Mouse (Mus musculus) hindbrain, embryonic 10.5 days (tissue): ENCODE measurements around the gene Aspg. TPM values are rescaled to one million over a fixed set of nuclear protein-coding genes. Genes with fewer than 3 reads are reported as not detected.

ENCODE experiments used
- DNase-seq: peaks from one replicate; pipeline ENCODE4 v3.0.0-alpha.2; 2017; ENCODE audit warnings: low spot score
- H3K27ac ChIP-seq: fragments of 300-500 bp; sonication (generic); 2 replicates; pipeline ENCODE4 v1.5.1; 2016; ENCODE audit warnings: mild to moderate bottlenecking, moderate library complexity
- H3K27me3 ChIP-seq: fragments of 300-500 bp; sonication (generic); 2 replicates; pipeline ENCODE4 v1.6.1; 2016; ENCODE audit warnings: mild to moderate bottlenecking; ENCODE audit not compliant: poor library complexity, insufficient read depth, severe bottlenecking
- H3K36me3 ChIP-seq: fragments of 300-500 bp; sonication (generic); 2 replicates; pipeline ENCODE4 v1.6.1; 2016; ENCODE audit warnings: mild to moderate bottlenecking, moderate library complexity
- H3K4me1 ChIP-seq: fragments of 300-500 bp; sonication (generic); replicated peaks from 2 replicates; pipeline ENCODE4 v1.6.1; 2016; ENCODE audit warnings: mild to moderate bottlenecking
- H3K4me3 ChIP-seq: fragments of 300-500 bp; sonication (generic); 2 replicates; pipeline ENCODE4 v1.5.1; 2016; ENCODE audit warnings: mild to moderate bottlenecking, moderate library complexity
- H3K9me3 ChIP-seq: fragments of 300-500 bp; sonication (generic); 2 replicates; pipeline ENCODE4 v1.6.1; 2016; ENCODE audit warnings: mild to moderate bottlenecking, moderate library complexity
- WGBS: fragments of 180-500 bp; shearing (Covaris S2); methylation state at CpG from one replicate; pipeline ENCODE4 v1.1.7; 2016; 5-methylcytosine and 5-hydroxymethylcytosine counted together
- polyA plus RNA-seq: library from polyadenylated mRNA; unstranded; fragments of >200 nt; fragmentation: Nextera tagmentation; extraction: Ambion mirVana; gene quantifications from 2 replicates; pipeline ENCODE4 v1.2.1, GENCODE M21; 2016

Gene Aspg
- polyA plus RNA-seq, 1 experiment from 2014 or later = 1.4 TPM

DNA sequence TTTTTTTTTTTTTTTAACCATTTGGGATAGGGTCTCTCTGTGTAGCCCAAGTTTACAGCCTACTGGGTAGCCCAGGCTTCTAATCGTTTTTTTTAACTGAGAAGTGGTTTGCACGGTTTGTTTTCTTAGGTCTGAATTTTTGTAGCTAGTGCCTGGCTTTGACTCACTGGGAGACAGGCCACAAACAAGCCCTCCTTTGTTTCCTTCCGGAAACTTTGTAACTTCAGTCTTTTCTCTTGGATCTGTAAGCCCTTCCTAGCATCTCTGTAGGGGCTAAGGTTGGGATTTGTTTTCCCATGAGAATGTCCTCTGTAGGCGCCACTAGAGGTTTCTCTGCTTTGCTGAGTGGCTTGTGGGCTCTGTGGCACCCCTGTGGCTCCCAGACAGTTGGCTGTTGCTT, 6.4 kb upstream of the Aspg start:
- Histone ChIP-seq H3K27ac (no peak overlapping the region), H3K36me3 (no peaks in the 10 kb centered on the region), H3K9me3 (no peaks in the 10 kb centered on the region), H3K4me3 (no peak overlapping the region), H3K4me1 (peaks cover 6% of the 10 kb centered on the region; the same call in 1 of the 2 replicates), H3K27me3 (no peaks in the 10 kb centered on the region)
- WGBS = 55% methylated on average over 4 of the region's 4 CpGs
- DNase-seq = no peak

GRCm38 (mm10) chr12:112101045-112101444, 5.4 kb upstream of the Aspg start:
- Histone ChIP-seq H3K27ac (no peak overlapping the region), H3K27me3 (0 out of 2 replicates have a peak, but pooled peaks cover 8% of the 10 kb centered on the region), H3K9me3 (no peaks in the 10 kb centered on the region), H3K4me3 (no peak overlapping the region), H3K4me1 (peaks cover 6% of the 10 kb centered on the region; the same call in 1 of the 2 replicates), H3K36me3 (no peaks in the 10 kb centered on the region)
- 65% methylated on average over 4 of the region's 4 CpGs for WGBS
- no peak for DNase-seq

GRCm38 (mm10) chr12:112103179-112103578, 3.3 kb upstream of the Aspg start:
- H3K27me3 ChIP-seq = peaks cover 25% of the 10 kb centered on the region
- no peak for DNase-seq
- H3K36me3 ChIP-seq = no peaks in the 10 kb centered on the region
- 89% methylated on average over 5 of the region's 5 CpGs for WGBS
- no peaks in the 10 kb centered on the region for H3K9me3 ChIP-seq
- H3K4me1 ChIP-seq = peaks cover 22% of the 10 kb centered on the region
- no peak overlapping the region for H3K27ac ChIP-seq
- H3K4me3 ChIP-seq = no peak overlapping the region

DNA sequence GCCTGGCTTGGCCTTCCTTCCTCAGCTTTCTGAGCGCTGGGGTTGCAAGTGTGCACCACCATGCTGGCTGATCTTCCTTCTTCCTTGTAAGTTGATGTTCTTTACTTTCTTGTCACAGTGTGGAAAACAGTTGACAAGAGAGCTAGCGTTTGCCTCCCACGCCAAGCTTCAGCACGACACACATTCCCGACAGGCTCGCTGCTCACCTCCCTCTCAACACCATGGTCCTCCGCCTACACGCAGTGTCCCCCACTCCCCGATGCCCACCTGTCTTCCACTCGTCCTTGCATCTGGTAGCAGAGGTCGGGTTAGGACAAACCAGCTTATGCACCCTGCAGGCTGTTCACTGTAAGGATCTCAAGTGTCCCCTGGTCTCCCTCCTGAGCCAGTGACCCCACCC, 1.6 kb upstream of the Aspg start:
- peaks cover 22% of the 10 kb centered on the region for H3K4me1 ChIP-seq
- WGBS = 87% methylated on average over 11 of the region's 11 CpGs
- DNase-seq = no peak
- H3K9me3 ChIP-seq = no peaks in the 10 kb centered on the region
- H3K27me3 ChIP-seq = peaks cover 25% of the 10 kb centered on the region
- no peak overlapping the region for H3K27ac ChIP-seq
- no peak overlapping the region for H3K4me3 ChIP-seq
- no peaks in the 10 kb centered on the region for H3K36me3 ChIP-seq

DNA sequence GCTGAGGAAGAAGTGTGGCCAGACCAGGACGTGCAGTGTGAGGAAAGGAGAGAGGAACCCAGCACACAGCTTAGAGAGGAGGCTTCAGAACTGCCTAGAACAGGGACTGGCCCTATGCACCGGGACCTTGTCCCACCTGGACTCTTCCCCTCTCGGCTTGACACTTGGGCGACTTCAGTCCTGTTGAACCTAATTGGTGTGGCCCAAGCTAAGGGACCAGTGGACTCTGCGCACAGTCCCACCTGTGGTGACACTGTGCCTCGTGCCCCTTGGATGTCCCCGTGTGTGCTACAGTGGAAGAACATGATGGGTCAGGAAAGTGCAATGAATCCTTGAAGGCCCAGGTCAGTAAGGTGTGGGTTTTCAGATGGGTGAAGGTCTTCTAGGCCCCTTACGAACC, 1.2 kb downstream of the Aspg start:
- WGBS = 82% methylated on average over 8 of the region's 8 CpGs
- Histone ChIP-seq H3K36me3 (no peaks in the 10 kb centered on the region), H3K27ac (0 out of 2 replicates have a peak overlapping the region, but pooled peaks have one; percentile 35), H3K4me3 (no peak overlapping the region), H3K9me3 (no peaks in the 10 kb centered on the region), H3K27me3 (peaks cover 35% of the 10 kb centered on the region), H3K4me1 (peaks cover 20% of the 10 kb centered on the region)
- DNase-seq = no peak

DNA sequence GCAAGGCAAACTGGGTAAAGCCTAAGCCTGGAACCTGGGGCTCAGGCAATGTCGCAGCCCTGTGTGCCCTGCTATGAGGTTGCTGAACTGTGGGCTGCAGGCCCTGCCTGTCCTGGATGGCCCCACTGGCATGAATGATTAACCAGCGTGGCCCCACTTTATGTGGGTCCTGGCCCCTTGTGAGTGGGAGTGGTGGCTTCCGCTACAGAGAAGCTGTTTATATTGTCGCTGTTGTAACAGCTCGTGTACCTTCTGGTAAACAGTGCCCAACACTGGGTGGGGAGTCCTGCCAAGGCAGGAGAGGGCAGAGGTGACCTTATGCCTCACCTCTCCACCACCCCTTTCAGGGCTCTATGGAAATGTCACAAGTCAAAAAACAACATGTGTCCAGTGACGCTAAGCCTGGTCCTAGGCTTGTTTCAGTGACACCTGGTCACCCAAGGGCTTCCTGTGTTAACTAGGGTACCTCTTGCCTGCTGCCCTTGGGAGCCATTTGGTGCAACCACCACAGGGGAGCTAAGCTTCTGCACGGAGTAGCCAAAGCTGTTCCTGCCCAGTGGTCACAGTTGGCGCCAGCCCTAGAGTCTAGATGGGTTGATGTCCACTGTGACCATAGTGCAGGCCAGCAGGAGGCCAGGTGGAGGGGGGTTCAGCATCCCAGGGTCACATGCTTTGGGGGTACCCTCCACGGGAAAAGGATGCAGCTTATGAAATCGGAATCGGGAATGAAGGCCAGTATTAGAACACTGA, 2.4 kb downstream of the Aspg start:
- H3K4me3 ChIP-seq = no peak overlapping the region
- H3K36me3 ChIP-seq = no peaks in the 10 kb centered on the region
- H3K27ac ChIP-seq = no peak overlapping the region
- H3K4me1 ChIP-seq = peaks cover 29% of the 10 kb centered on the region
- WGBS = 83% methylated on average over 11 of the region's 11 CpGs
- peaks cover 37% of the 10 kb centered on the region for H3K27me3 ChIP-seq
- no peaks in the 10 kb centered on the region for H3K9me3 ChIP-seq
- no peak for DNase-seq

DNA sequence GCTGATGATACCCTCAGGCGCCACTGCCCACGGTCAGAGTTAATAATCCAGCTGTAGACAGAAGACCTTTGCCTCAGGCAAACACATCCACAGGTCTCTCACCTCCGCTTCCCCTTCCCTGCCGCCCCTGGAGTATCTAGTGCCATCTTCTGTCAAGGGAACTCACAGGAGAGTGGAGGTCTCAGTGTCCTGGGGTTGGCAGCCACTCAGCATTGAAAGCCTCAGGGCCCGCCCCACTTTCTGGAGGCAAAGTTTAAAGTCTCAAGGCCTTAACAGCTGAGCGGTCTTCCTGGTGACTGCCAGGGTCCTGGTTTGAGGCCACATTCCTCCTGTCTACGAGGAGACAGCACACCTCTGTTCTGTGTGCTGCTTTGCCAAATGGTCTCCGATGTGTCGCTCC, 3.2 kb downstream of the Aspg start:
- H3K27ac ChIP-seq = no peak overlapping the region
- H3K27me3 ChIP-seq = peaks cover 44% of the 10 kb centered on the region
- 80% methylated on average over 9 of the region's 9 CpGs for WGBS
- no peak for DNase-seq
- H3K9me3 ChIP-seq = no peaks in the 10 kb centered on the region
- H3K4me3 ChIP-seq = no peak overlapping the region
- H3K4me1 ChIP-seq = peaks cover 34% of the 10 kb centered on the region
- no peaks in the 10 kb centered on the region for H3K36me3 ChIP-seq

GRCm38 (mm10) chr12:112111323-112111722, 4.8 kb downstream of the Aspg start:
- no peak for DNase-seq
- Histone ChIP-seq H3K36me3 (no peaks in the 10 kb centered on the region), H3K9me3 (no peaks in the 10 kb centered on the region), H3K4me1 (peaks cover 31% of the 10 kb centered on the region), H3K4me3 (no peak overlapping the region), H3K27ac (no peak overlapping the region), H3K27me3 (peaks cover 42% of the 10 kb centered on the region)
- WGBS = 87% methylated on average over 5 of the region's 5 CpGs

DNA sequence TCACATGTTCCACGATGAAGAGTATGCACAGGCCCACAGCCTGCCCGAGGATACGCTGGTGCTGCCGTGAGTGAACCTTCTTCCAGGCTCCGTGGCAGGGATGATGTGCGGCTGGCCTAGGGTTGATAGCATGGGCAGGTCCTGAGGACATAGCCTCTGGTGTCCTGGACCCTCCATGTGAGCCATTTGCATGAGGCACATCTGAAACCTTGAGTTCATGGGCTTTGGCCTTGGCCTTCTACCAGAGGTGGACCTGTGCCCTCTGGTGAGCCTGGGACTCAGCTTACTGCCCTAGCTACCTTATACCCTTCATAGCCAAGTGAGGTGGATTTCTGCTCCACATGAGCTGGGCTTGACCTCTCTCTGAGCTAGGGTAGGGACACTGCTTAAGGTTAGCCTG, 5.8 kb downstream of the Aspg start:
- no peak for DNase-seq
- Histone ChIP-seq H3K27ac (no peak overlapping the region), H3K36me3 (no peaks in the 10 kb centered on the region), H3K9me3 (no peaks in the 10 kb centered on the region), H3K4me3 (no peak overlapping the region), H3K4me1 (peaks cover 22% of the 10 kb centered on the region), H3K27me3 (peaks cover 34% of the 10 kb centered on the region)
- 91% methylated on average over 6 of the region's 6 CpGs for WGBS

- 19% methylated on average over 13 of the region's 13 CpGs for WGBS
- no peak for DNase-seq
These were observed 6.4 kb downstream of the Aspg start for GRCm38 (mm10) chr12:112112686-112113396.

GRCm38 (mm10) chr12:112113710-112114109, 7.2 kb downstream of the Aspg start:
- Histone ChIP-seq H3K27me3 (peaks cover 27% of the 10 kb centered on the region), H3K4me3 (no peak overlapping the region), H3K36me3 (no peaks in the 10 kb centered on the region), H3K27ac (no peak overlapping the region), H3K9me3 (no peaks in the 10 kb centered on the region), H3K4me1 (peaks cover 22% of the 10 kb centered on the region)
- peak; percentile 89 for DNase-seq
- WGBS = 10% methylated on average over 7 of the region's 7 CpGs

More at GRCm38 (mm10) chr12:112112686-112113396, 6.4 kb downstream of the Aspg start:
- Histone ChIP-seq H3K27ac (no peak overlapping the region), H3K36me3 (no peaks in the 10 kb centered on the region), H3K4me3 (no peak overlapping the region), H3K4me1 (peaks cover 17% of the 10 kb centered on the region), H3K9me3 (no peaks in the 10 kb centered on the region), H3K27me3 (peaks cover 28% of the 10 kb centered on the region)

- 83% methylated on average over 5 of the region's 5 CpGs for WGBS
- DNase-seq = no peak
- H3K4me3 ChIP-seq = no peak overlapping the region
These were observed 10.5 kb downstream of the Aspg start for GRCm38 (mm10) chr12:112117006-112117405.

GRCm38 (mm10) chr12:112117649-112118048, 11.2 kb downstream of the Aspg start:
- no peaks in the 10 kb centered on the region for H3K9me3 ChIP-seq
- H3K27me3 ChIP-seq = peaks cover 18% of the 10 kb centered on the region
- peaks cover 33% of the 10 kb centered on the region for H3K4me1 ChIP-seq
- peak overlapping the region; percentile 6 for H3K27ac ChIP-seq
- no peaks in the 10 kb centered on the region for H3K36me3 ChIP-seq
- no peak for DNase-seq
- H3K4me3 ChIP-seq = no peak overlapping the region
- WGBS = 86% methylated on average over 7 of the region's 7 CpGs

More at GRCm38 (mm10) chr12:112117006-112117405, 10.5 kb downstream of the Aspg start:
- peaks cover 36% of the 10 kb centered on the region for H3K4me1 ChIP-seq
- H3K27ac ChIP-seq = no peak overlapping the region; the same call in 1 of the 2 replicates
- no peaks in the 10 kb centered on the region for H3K9me3 ChIP-seq
- H3K27me3 ChIP-seq = peaks cover 24% of the 10 kb centered on the region
- no peaks in the 10 kb centered on the region for H3K36me3 ChIP-seq
